Mouse (Mus musculus) spleen, adult 2 months (tissue): ENCODE results near the gene Capg.

Source experiments
- CTCF ChIP-seq: fragments of 200-500 bp; IDR thresholded peaks from 2 replicates; pipeline ENCODE4 v1.5.1; 2011; ENCODE audit warnings: mild to moderate bottlenecking, inconsistent platforms; ENCODE audit not compliant: insufficient read depth, insufficient read length, insufficient replicate concordance; ENCODE audit errors: extremely low read depth
- POLR2A ChIP-seq: fragments of 200-500 bp; IDR thresholded peaks from 2 replicates; pipeline ENCODE4 v1.6.1; 2011; ENCODE audit warnings: low read depth, low read length, inconsistent platforms

DNA sequence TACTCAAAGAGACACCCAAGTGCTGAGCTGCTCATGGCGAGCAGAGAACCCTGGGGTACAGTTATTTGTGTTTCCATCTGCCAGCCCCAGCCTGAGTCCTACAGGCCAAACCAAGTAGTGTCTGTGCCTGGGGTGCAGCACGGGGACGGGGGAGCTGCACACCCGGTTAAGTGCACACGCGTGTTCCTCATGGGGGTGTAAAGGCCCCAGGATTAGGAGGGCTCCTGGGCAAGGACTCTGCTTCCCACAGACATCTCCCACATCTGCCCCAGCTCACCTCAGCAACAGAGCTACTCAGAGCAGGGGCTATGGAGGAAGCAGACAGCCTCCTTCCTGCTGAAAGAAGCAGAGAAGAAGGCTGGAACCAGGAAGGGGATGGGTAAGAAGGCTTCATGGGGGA lies 28.5 kb upstream of the Capg start:
- TF ChIP-seq CTCF, result no peak
- no peak for TF ChIP-seq POLR2A
